Mouse (Mus musculus) stomach, embryonic 15.5 days (tissue): Measurements from ENCODE around the gene S100a1. TPM values are rescaled to one million over a fixed set of nuclear protein-coding genes. Genes with fewer than 3 reads are reported as not detected.

Source experiments
- ATAC-seq: fragments of 200-750 bp; cut with Nextera tagmentation; 2 replicates; pipeline ENCODE4 v1.8.0; 2017; ENCODE audit warnings: low read depth, moderate number of reproducible peaks, moderate TSS enrichment; ENCODE audit not compliant: insufficient read depth, low FRiP score
- H3K27ac ChIP-seq: fragments of 300-500 bp; sonication (generic); 2 replicates; pipeline ENCODE4 v1.5.1; 2015; ENCODE audit warnings: mild to moderate bottlenecking, inconsistent platforms
- H3K27me3 ChIP-seq: fragments of 300-500 bp; sonication (generic); replicated peaks from 2 replicates; pipeline ENCODE4 v1.6.1; 2015; ENCODE audit warnings: inconsistent platforms
- H3K36me3 ChIP-seq: fragments of 300-500 bp; sonication (generic); 2 replicates; pipeline ENCODE4 v1.6.1; 2015; ENCODE audit warnings: inconsistent platforms
- H3K4me1 ChIP-seq: fragments of 300-500 bp; sonication (generic); 2 replicates; pipeline ENCODE4 v1.6.1; 2015; ENCODE audit warnings: inconsistent platforms
- H3K4me2 ChIP-seq: fragments of 300-500 bp; sonication (generic); 2 replicates; pipeline ENCODE4 v1.6.1; 2015; ENCODE audit warnings: mild to moderate bottlenecking, inconsistent platforms
- H3K4me3 ChIP-seq: fragments of 300-500 bp; sonication (generic); replicated peaks from 2 replicates; pipeline ENCODE4 v1.5.1; 2015; ENCODE audit warnings: inconsistent platforms
- H3K9ac ChIP-seq: fragments of 300-500 bp; sonication (generic); 2 replicates; pipeline ENCODE4 v1.6.1; 2015; ENCODE audit warnings: inconsistent platforms
- H3K9me3 ChIP-seq: fragments of 300-500 bp; sonication (generic); 2 replicates; pipeline ENCODE4 v1.6.1; 2016; ENCODE audit warnings: inconsistent platforms
- WGBS: fragments of 180-500 bp; shearing (Covaris S2); methylation state at CpG from one replicate; pipeline ENCODE4 v1.1.7; 2015; 5-methylcytosine and 5-hydroxymethylcytosine counted together
- polyA plus RNA-seq: library from polyadenylated mRNA; unstranded; fragments of >200 nt; fragmentation: Nextera tagmentation; extraction: Ambion mirVana; gene quantifications from 2 replicates; pipeline ENCODE4 v1.2.1, GENCODE M21; 2015

Gene S100a1
- polyA plus RNA-seq, 1 experiment from 2014 or later, result 75.9 TPM

GRCm38 (mm10) chr3:90508950-90509746, 5.0 kb downstream of the S100a1 start, which contains the start of gene Chtop:
TSS of gene Chtop (minus strand) at chr3:90509498.
- peak within 1 kb of the TSS; percentile 96 for H3K4me3 ChIP-seq
- peak within 1 kb of the TSS; percentile 58 for H3K4me2 ChIP-seq
- H3K27ac ChIP-seq, result peak within 1 kb of the TSS; percentile 96
- H3K27me3 ChIP-seq, result no peaks in the 10 kb centered on the region
- H3K36me3 ChIP-seq, result peaks cover 11% of the 10 kb centered on the region; the same call in 1 of the 2 replicates
- peaks cover 12% of the 10 kb centered on the region; the same call in 1 of the 2 replicates for H3K4me1 ChIP-seq
- peak; percentile 92 for ATAC-seq
- under 1% methylated on average over 66 of the region's 66 CpGs for WGBS
- H3K9me3 ChIP-seq, result no peaks in the 10 kb centered on the region
- H3K9ac ChIP-seq, result peak within 1 kb of the TSS; percentile 99

- Histone ChIP-seq H3K27me3 (no peaks in the 10 kb centered on the region), H3K9ac (peak overlapping the region; percentile 99), H3K9me3 (no peaks in the 10 kb centered on the region), H3K36me3 (peaks cover 12% of the 10 kb centered on the region; the same call in 1 of the 2 replicates), H3K27ac (peak overlapping the region; percentile 96), H3K4me3 (peak overlapping the region; percentile 96), H3K4me2 (peak overlapping the region; percentile 58), H3K4me1 (peaks cover 4% of the 10 kb centered on the region; the same call in 1 of the 2 replicates)
- WGBS, result 3% methylated on average over 20 of the region's 20 CpGs
- ATAC-seq, result no peak
These were observed 5.8 kb downstream of the S100a1 start for GRCm38 (mm10) chr3:90508287-90508949.

- H3K9ac ChIP-seq, result no peak overlapping the region
- no peaks in the 10 kb centered on the region for H3K27me3 ChIP-seq
- no peaks in the 10 kb centered on the region for H3K9me3 ChIP-seq
- H3K27ac ChIP-seq, result no peak overlapping the region
- H3K4me2 ChIP-seq, result no peak overlapping the region
- H3K36me3 ChIP-seq, result peaks cover 30% of the 10 kb centered on the region
- H3K4me3 ChIP-seq, result no peak overlapping the region
- H3K4me1 ChIP-seq, result peaks cover 3% of the 10 kb centered on the region; the same call in 1 of the 2 replicates
- 58% methylated on average over 3 of the region's 3 CpGs for WGBS
- ATAC-seq, result no peak
These were observed 7.8 kb downstream of the S100a1 start for GRCm38 (mm10) chr3:90506362-90506761.

- H3K4me3 ChIP-seq, result no peak overlapping the region
- 90% methylated on average over 5 of the region's 5 CpGs for WGBS
- no peak for ATAC-seq
- H3K27ac ChIP-seq, result no peak overlapping the region
- peaks cover 3% of the 10 kb centered on the region; the same call in 1 of the 2 replicates for H3K4me1 ChIP-seq
- H3K36me3 ChIP-seq, result peaks cover 36% of the 10 kb centered on the region
- H3K4me2 ChIP-seq, result no peak overlapping the region
- no peaks in the 10 kb centered on the region for H3K27me3 ChIP-seq
- H3K9me3 ChIP-seq, result no peaks in the 10 kb centered on the region
- no peak overlapping the region for H3K9ac ChIP-seq
These were observed 9.0 kb downstream of the S100a1 start for GRCm38 (mm10) chr3:90505216-90505615.

- H3K9ac ChIP-seq, result no peak overlapping the region
- no peak overlapping the region for H3K4me2 ChIP-seq
- H3K27ac ChIP-seq, result no peak overlapping the region
- no peak for ATAC-seq
- H3K4me1 ChIP-seq, result peaks cover 3% of the 10 kb centered on the region; the same call in 1 of the 2 replicates
- H3K36me3 ChIP-seq, result peaks cover 43% of the 10 kb centered on the region
- H3K27me3 ChIP-seq, result no peaks in the 10 kb centered on the region
- no peaks in the 10 kb centered on the region for H3K9me3 ChIP-seq
- no peak overlapping the region for H3K4me3 ChIP-seq
- WGBS, result 66% methylated on average over 4 of the region's 4 CpGs
These were observed 10.7 kb downstream of the S100a1 start for GRCm38 (mm10) chr3:90503444-90503843.

- H3K4me1 ChIP-seq, result no peaks in the 10 kb centered on the region
- H3K4me2 ChIP-seq, result no peak overlapping the region
- no peak overlapping the region for H3K4me3 ChIP-seq
- no peaks in the 10 kb centered on the region for H3K27me3 ChIP-seq
- H3K9ac ChIP-seq, result no peak overlapping the region
- H3K9me3 ChIP-seq, result no peaks in the 10 kb centered on the region
- no peak for ATAC-seq
- H3K36me3 ChIP-seq, result peaks cover 36% of the 10 kb centered on the region
- no peak overlapping the region for H3K27ac ChIP-seq
These were observed 16.6 kb downstream of the S100a1 start for GRCm38 (mm10) chr3:90497597-90497996.

- Histone ChIP-seq H3K4me2 (no peak overlapping the region), H3K9ac (no peak overlapping the region), H3K27me3 (no peaks in the 10 kb centered on the region), H3K9me3 (no peaks in the 10 kb centered on the region), H3K4me3 (no peak overlapping the region), H3K36me3 (peaks cover 21% of the 10 kb centered on the region), H3K27ac (no peak overlapping the region), H3K4me1 (no peaks in the 10 kb centered on the region)
- ATAC-seq, result no peak
- WGBS, result 88% methylated on average over 7 of the region's 7 CpGs
These were observed 18.2 kb downstream of the S100a1 start for GRCm38 (mm10) chr3:90495850-90496525.

- Histone ChIP-seq H3K27ac (no peak overlapping the region), H3K4me2 (no peak overlapping the region), H3K4me3 (no peak overlapping the region), H3K36me3 (peaks cover 12% of the 10 kb centered on the region), H3K9me3 (no peaks in the 10 kb centered on the region), H3K9ac (no peak overlapping the region), H3K27me3 (no peaks in the 10 kb centered on the region), H3K4me1 (peaks cover 6% of the 10 kb centered on the region)
- ATAC-seq, result no peak
- WGBS, result 53% methylated on average over 4 of the region's 4 CpGs
These were observed 20.2 kb downstream of the S100a1 start for GRCm38 (mm10) chr3:90493831-90494540.

GRCm38 (mm10) chr3:90491350-90491749, 22.8 kb downstream of the S100a1 start:
- Histone ChIP-seq H3K4me1 (peaks cover 6% of the 10 kb centered on the region), H3K4me3 (no peak overlapping the region), H3K27ac (no peak overlapping the region), H3K9me3 (no peaks in the 10 kb centered on the region), H3K9ac (no peak overlapping the region), H3K36me3 (peaks cover 21% of the 10 kb centered on the region), H3K27me3 (no peaks in the 10 kb centered on the region), H3K4me2 (no peak overlapping the region)
- ATAC-seq, result no peak
- WGBS, result 36% methylated on average over 2 of the region's 2 CpGs

GRCm38 (mm10) chr3:90490696-90491256, 23.4 kb downstream of the S100a1 start, which contains the start of gene Snapin:
TSS of gene Snapin (minus strand) at chr3:90491033.
- WGBS, result under 1% methylated on average over 37 of the region's 37 CpGs
- H3K36me3 ChIP-seq, result peaks cover 26% of the 10 kb centered on the region
- H3K9me3 ChIP-seq, result no peaks in the 10 kb centered on the region
- peak within 1 kb of the TSS; percentile 54 for H3K4me2 ChIP-seq
- H3K4me3 ChIP-seq, result peak within 1 kb of the TSS; percentile 93
- no peaks in the 10 kb centered on the region for H3K27me3 ChIP-seq
- peak; percentile 98 for ATAC-seq
- H3K9ac ChIP-seq, result peak within 1 kb of the TSS; percentile 68
- peaks cover 6% of the 10 kb centered on the region for H3K4me1 ChIP-seq
- H3K27ac ChIP-seq, result peak within 1 kb of the TSS; percentile 81

- 76% methylated on average over 6 of the region's 6 CpGs for WGBS
- no peak for ATAC-seq
- Histone ChIP-seq H3K27ac (no peak overlapping the region), H3K9ac (no peak overlapping the region), H3K4me1 (peaks cover 6% of the 10 kb centered on the region), H3K9me3 (no peaks in the 10 kb centered on the region), H3K36me3 (peaks cover 41% of the 10 kb centered on the region), H3K4me3 (no peak overlapping the region), H3K4me2 (no peak overlapping the region), H3K27me3 (no peaks in the 10 kb centered on the region)
These were observed 25.6 kb downstream of the S100a1 start for GRCm38 (mm10) chr3:90488576-90488975.
